Mouse (Mus musculus): ENCODE data around the gene Hoxb6.

The Hoxb6 gene

GRCm38 (mm10) chr11:96318368-96319070, 26.2 kb downstream of the Hoxb6 start:
- peak; percentile 73 for DNase-seq

- DNase-seq = no peak
These were observed 27.0 kb downstream of the Hoxb6 start for GRCm38 (mm10) chr11:96319071-96319902.

GRCm38 (mm10) chr11:96319910-96320309, 27.6 kb downstream of the Hoxb6 start:
- DNase-seq = no peak

GRCm38 (mm10) chr11:96320688-96321087, 28.4 kb downstream of the Hoxb6 start:
- DNase-seq = no peak

- no peak for DNase-seq
These were observed 29.6 kb downstream of the Hoxb6 start for GRCm38 (mm10) chr11:96321846-96322245.

GRCm38 (mm10) chr11:96322738-96323137, 30.5 kb downstream of the Hoxb6 start:
- DNase-seq = no peak

GRCm38 (mm10) chr11:96323154-96323553, 30.9 kb downstream of the Hoxb6 start, which contains the start of gene Hoxb3:
Gene Hoxb3, plus strand, starts transcription at chr11:96323326.
- DNase-seq = no peak

GRCm38 (mm10) chr11:96324125-96324524, 31.8 kb downstream of the Hoxb6 start:
- no peak for DNase-seq

GRCm38 (mm10) chr11:96324965-96325364, 32.7 kb downstream of the Hoxb6 start:
- DNase-seq = no peak

GRCm38 (mm10) chr11:96325747-96326212, 33.5 kb downstream of the Hoxb6 start:
- no peak for DNase-seq

GRCm38 (mm10) chr11:96326705-96327104, 34.4 kb downstream of the Hoxb6 start:
- no peak for DNase-seq

GRCm38 (mm10) chr11:96327122-96327521, 34.8 kb downstream of the Hoxb6 start:
- DNase-seq = no peak

GRCm38 (mm10) chr11:96327750-96328149, 35.5 kb downstream of the Hoxb6 start:
- DNase-seq = no peak

- DNase-seq = no peak
These were observed 36.3 kb downstream of the Hoxb6 start for GRCm38 (mm10) chr11:96328605-96329004.

GRCm38 (mm10) chr11:96332105-96332504, 39.8 kb downstream of the Hoxb6 start:
- DNase-seq = no peak

- no peak for DNase-seq
These were observed 40.3 kb downstream of the Hoxb6 start for GRCm38 (mm10) chr11:96332618-96333032.

- no peak for DNase-seq
These were observed 41.1 kb downstream of the Hoxb6 start for GRCm38 (mm10) chr11:96333241-96334001.

GRCm38 (mm10) chr11:96334002-96334364, 41.7 kb downstream of the Hoxb6 start:
- no peak for DNase-seq

GRCm38 (mm10) chr11:96334998-96335397, 42.7 kb downstream of the Hoxb6 start:
- DNase-seq = no peak

GRCm38 (mm10) chr11:96336597-96336996, 44.3 kb downstream of the Hoxb6 start:
- no peak for DNase-seq

GRCm38 (mm10) chr11:96337026-96337425, 44.8 kb downstream of the Hoxb6 start:
- no peak for DNase-seq

GRCm38 (mm10) chr11:96338957-96339855, 46.9 kb downstream of the Hoxb6 start:
- DNase-seq = no peak
